Mouse (Mus musculus) intestine, postnatal 0 days (tissue): ENCODE measurements around the gene Trit1. TPM values are rescaled to one million over a fixed set of nuclear protein-coding genes. Genes with fewer than 3 reads are reported as not detected.

Source experiments
- ATAC-seq: fragments of 200-750 bp; cut with Nextera tagmentation; 2 replicates; pipeline ENCODE4 v1.8.0; 2017; ENCODE audit warnings: mild to moderate bottlenecking, moderate TSS enrichment, moderate library complexity
- H3K27ac ChIP-seq: fragments of 300-500 bp; sonication (generic); 2 replicates; pipeline ENCODE4 v1.5.1; 2014; ENCODE audit warnings: mild to moderate bottlenecking, low read depth, low read length, moderate library complexity
- H3K27me3 ChIP-seq: fragments of 300-500 bp; sonication (generic); replicated peaks from 2 replicates; pipeline ENCODE4 v1.6.1; 2014; ENCODE audit warnings: low read length, mixed read lengths; ENCODE audit not compliant: control insufficient read depth, insufficient read depth
- H3K36me3 ChIP-seq: fragments of 300-500 bp; sonication (generic); 2 replicates; pipeline ENCODE4 v1.6.1; 2014; ENCODE audit warnings: mild to moderate bottlenecking, moderate library complexity; ENCODE audit not compliant: control insufficient read depth, insufficient read depth
- H3K4me1 ChIP-seq: fragments of 300-500 bp; sonication (generic); replicated peaks from 2 replicates; pipeline ENCODE4 v1.6.1; 2014; ENCODE audit warnings: antibody characterized with exemption, low read length, mixed read lengths; ENCODE audit not compliant: control insufficient read depth, insufficient read depth
- H3K4me2 ChIP-seq: fragments of 300-500 bp; sonication (generic); replicated peaks from 2 replicates; pipeline ENCODE4 v1.6.1; 2014; ENCODE audit warnings: low read depth, mild to moderate bottlenecking, moderate library complexity
- H3K4me3 ChIP-seq: fragments of 300-500 bp; sonication (generic); 2 replicates; pipeline ENCODE4 v1.5.1; 2014; ENCODE audit warnings: low read depth, low read length
- H3K9ac ChIP-seq: fragments of 300-500 bp; sonication (generic); 2 replicates; pipeline ENCODE4 v1.6.1; 2014; ENCODE audit warnings: mild to moderate bottlenecking, low read depth, low read length
- H3K9me3 ChIP-seq: fragments of 300-500 bp; sonication (generic); 2 replicates; pipeline ENCODE4 v1.6.1; 2016; ENCODE audit warnings: mixed run types; ENCODE audit not compliant: control insufficient read depth
- CTCF ChIP-seq: sonication (generic); IDR thresholded peaks from 2 replicates; pipeline ENCODE4 v1.5.1; 2016; ENCODE audit warnings: low read depth, mild to moderate bottlenecking, control low read depth, antibody characterized with exemption, moderate library complexity
- WGBS: fragments of 180-500 bp; shearing (Covaris S2); extraction: QIAGEN DNeasy Blood & Tissue Kit; methylation state at CpG from one replicate; pipeline ENCODE4 v1.1.7; 2014; 5-methylcytosine and 5-hydroxymethylcytosine counted together
- polyA plus RNA-seq: library from polyadenylated mRNA; unstranded; fragments of >200 nt; fragmentation: Nextera tagmentation; extraction: Ambion mirVana; gene quantifications from 2 replicates; pipeline ENCODE4 v1.2.1, GENCODE M21; 2015

Trit1 gene
- polyA plus RNA-seq, 1 experiment from 2014 or later = 5.6 TPM

- no peak overlapping the region for H3K27ac ChIP-seq
- no peak for TF ChIP-seq CTCF
These were observed 29.9 kb downstream of the Trit1 start for GRCm38 (mm10) chr4:123046300-123046699.

GRCm38 (mm10) chr4:123050681-123051211 is 34.3 kb downstream of the Trit1 start:
- 28% methylated on average over 5 of the region's 5 CpGs for WGBS
- Histone ChIP-seq H3K9ac (no peak overlapping the region), H3K4me3 (no peak overlapping the region), H3K4me1 (peaks cover 19% of the 10 kb centered on the region), H3K27ac (0 out of 2 replicates have a peak overlapping the region, but pooled peaks have one; percentile 28), H3K9me3 (no peaks in the 10 kb centered on the region), H3K27me3 (no peaks in the 10 kb centered on the region), H3K4me2 (no peak overlapping the region; the same call in 1 of the 2 replicates), H3K36me3 (peaks cover 47% of the 10 kb centered on the region)
- ATAC-seq = peak; percentile 91
- no peak for TF ChIP-seq CTCF

More at GRCm38 (mm10) chr4:123046300-123046699, 29.9 kb downstream of the Trit1 start:
- Histone ChIP-seq H3K4me1 (peaks cover 15% of the 10 kb centered on the region), H3K9me3 (no peaks in the 10 kb centered on the region), H3K9ac (no peak overlapping the region), H3K36me3 (peaks cover 12% of the 10 kb centered on the region), H3K4me3 (no peak overlapping the region), H3K27me3 (no peaks in the 10 kb centered on the region), H3K4me2 (no peak overlapping the region)
- ATAC-seq = no peak
- WGBS = 69% methylated on average over 3 of the region's 3 CpGs

GRCm38 (mm10) chr4:123053179-123053578 is 36.8 kb downstream of the Trit1 start:
- no peak for ATAC-seq
- WGBS = 85% methylated on average over 11 of the region's 11 CpGs
- Histone ChIP-seq H3K9me3 (no peaks in the 10 kb centered on the region), H3K27me3 (no peaks in the 10 kb centered on the region), H3K4me2 (no peak overlapping the region), H3K36me3 (peaks cover 46% of the 10 kb centered on the region), H3K4me3 (no peak overlapping the region), H3K27ac (no peak overlapping the region), H3K9ac (no peak overlapping the region), H3K4me1 (peaks cover 19% of the 10 kb centered on the region)
- no peak for TF ChIP-seq CTCF

- 82% methylated on average over 16 of the region's 16 CpGs for WGBS
- no peak overlapping the region for H3K4me2 ChIP-seq
- H3K27me3 ChIP-seq = no peaks in the 10 kb centered on the region
- H3K9ac ChIP-seq = no peak overlapping the region
- H3K4me3 ChIP-seq = no peak overlapping the region
- peaks cover 46% of the 10 kb centered on the region for H3K36me3 ChIP-seq
- peaks cover 19% of the 10 kb centered on the region for H3K4me1 ChIP-seq
- no peak overlapping the region for H3K27ac ChIP-seq
- ATAC-seq = no peak
- no peak for TF ChIP-seq CTCF
- no peaks in the 10 kb centered on the region for H3K9me3 ChIP-seq
These were observed 37.9 kb downstream of the Trit1 start for GRCm38 (mm10) chr4:123054172-123054790.

- H3K4me3 ChIP-seq = no peak overlapping the region
- no peak overlapping the region for H3K27ac ChIP-seq
- H3K36me3 ChIP-seq = peaks cover 39% of the 10 kb centered on the region
- no peak for TF ChIP-seq CTCF
- H3K4me2 ChIP-seq = no peak overlapping the region
- no peak overlapping the region for H3K9ac ChIP-seq
- H3K9me3 ChIP-seq = no peaks in the 10 kb centered on the region
- no peaks in the 10 kb centered on the region for H3K27me3 ChIP-seq
- WGBS = 61% methylated on average over 3 of the region's 3 CpGs
- ATAC-seq = no peak
- peaks cover 1% of the 10 kb centered on the region; the same call in 1 of the 2 replicates for H3K4me1 ChIP-seq
These were observed 40.2 kb downstream of the Trit1 start for GRCm38 (mm10) chr4:123056560-123057109.

- ATAC-seq = no peak
- no peak for TF ChIP-seq CTCF
- H3K4me3 ChIP-seq = no peak overlapping the region
- H3K4me2 ChIP-seq = no peak overlapping the region
- no peaks in the 10 kb centered on the region for H3K4me1 ChIP-seq
- peaks cover 27% of the 10 kb centered on the region for H3K36me3 ChIP-seq
- no peaks in the 10 kb centered on the region for H3K27me3 ChIP-seq
- H3K27ac ChIP-seq = no peak overlapping the region
- no peak overlapping the region for H3K9ac ChIP-seq
- no peaks in the 10 kb centered on the region for H3K9me3 ChIP-seq
- WGBS = 34% methylated on average over 1 of the region's 1 CpGs
These were observed 41.6 kb downstream of the Trit1 start for GRCm38 (mm10) chr4:123057957-123058356.
